Mouse (Mus musculus) CD8-positive naive resting alpha-beta T cell, adult 2 months (primary cell): ENCODE results near the gene Aco1.

Experiments
- DNase-seq, 2 experiments: peaks; one replicate each; pipeline ENCODE4 v3.0.0; 2022; ENCODE audit warnings: low read depth in 2 of 2, low spot score in 2 of 2

Aco1 gene

GRCm38 (mm10) chr4:40156582-40157499 is 14.0 kb downstream of the Aco1 start:
- DNase-seq: no peak

DNA sequence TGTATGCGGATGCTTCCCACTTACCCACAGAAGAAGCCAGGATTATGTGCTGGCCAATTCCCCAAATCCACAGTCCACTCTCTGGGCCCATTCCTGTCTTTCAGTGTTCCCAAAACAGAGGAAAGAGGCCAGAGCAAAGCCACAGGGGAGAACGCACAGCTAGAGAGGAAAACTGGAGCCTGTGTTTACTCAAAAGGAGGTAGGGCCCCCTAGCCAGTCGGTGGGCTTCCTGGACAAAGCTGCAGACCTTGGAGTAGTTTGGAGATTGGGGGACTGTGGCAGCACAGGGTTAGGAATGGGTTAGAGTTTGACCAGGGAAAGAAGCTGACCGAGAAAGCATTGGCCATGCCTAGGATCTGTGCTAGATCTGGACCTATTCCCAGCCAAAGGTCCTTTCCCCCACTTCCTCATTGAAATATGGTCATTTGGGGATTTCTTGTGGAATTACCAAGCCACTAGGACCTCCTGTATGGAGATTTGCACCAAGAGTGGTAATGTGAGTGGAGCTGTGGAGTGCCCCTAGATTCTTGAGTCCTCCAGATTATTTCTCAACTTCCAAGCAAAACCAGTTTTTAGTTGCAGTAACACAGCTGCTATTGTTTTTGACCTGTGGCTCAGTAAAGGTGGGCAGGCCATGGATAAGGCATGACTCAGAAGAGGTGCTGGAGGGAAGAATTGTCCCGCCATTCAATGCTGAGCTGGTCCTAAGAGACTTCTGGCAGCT is 14.8 kb downstream of the Aco1 start:
- DNase-seq: no peak

GRCm38 (mm10) chr4:40158224-40158540 is 15.3 kb downstream of the Aco1 start:
- no peak for DNase-seq

DNA sequence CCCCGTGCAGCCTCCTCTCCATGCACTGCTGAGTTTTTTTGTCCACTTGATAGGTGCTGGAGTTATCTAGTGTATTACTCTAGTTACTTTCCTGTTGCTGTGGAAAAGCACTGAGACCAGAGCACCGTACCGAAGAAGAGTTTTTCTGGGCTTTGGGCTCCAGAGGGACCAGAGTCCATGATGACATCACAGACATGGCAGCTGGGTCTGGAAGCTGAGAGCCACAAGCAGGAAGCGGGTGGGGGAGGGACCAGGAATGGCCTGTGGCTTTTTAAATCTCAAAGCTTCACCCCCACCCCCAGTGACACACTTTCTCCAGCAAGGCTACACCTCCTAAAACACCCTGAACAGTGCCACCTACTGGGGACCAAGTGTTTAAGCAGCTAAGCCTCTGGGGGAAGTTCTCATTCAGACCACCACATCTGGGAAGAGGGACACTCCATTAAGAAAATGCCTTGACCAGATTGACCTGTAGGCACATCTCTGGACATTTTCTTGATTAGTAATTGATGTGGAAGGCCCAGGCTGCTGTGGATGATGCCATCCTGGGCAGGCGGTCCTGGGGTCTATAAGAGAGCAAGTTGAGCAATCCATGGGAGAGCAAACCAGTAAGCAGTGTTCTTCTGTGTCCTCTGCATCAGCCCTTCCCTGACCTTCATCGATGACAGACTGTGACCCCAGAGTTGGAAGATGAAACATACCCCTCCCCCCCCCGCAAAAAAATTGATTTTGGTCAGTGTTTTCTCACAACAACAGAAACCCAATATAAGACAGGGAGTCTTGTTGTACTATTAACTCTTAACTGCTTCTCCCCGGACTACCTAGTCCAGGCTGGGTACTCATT is 17.9 kb downstream of the Aco1 start:
- DNase-seq: no peak

GRCm38 (mm10) chr4:40163646-40164045 is 20.8 kb downstream of the Aco1 start:
- DNase-seq: no peak

DNA sequence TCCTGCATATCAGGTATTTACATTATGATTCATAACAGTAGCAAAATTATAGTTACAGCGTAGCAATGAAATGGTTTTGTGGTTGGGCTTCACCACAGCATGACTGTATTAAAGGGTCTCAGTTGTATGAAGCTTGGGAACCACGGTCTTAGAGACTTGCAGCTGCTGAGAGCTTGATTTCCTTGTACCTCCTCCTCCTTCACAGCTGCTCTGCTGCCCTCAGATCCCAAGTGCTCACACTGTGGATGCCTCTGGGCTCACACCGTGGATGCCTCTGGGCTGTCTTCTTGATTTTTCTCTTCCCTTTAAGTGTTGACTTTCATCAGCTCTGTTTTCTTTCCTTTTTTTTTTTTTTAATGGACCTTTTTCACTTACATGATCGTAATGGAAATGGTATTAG is 28.6 kb downstream of the Aco1 start:
- DNase-seq: no peak

DNA sequence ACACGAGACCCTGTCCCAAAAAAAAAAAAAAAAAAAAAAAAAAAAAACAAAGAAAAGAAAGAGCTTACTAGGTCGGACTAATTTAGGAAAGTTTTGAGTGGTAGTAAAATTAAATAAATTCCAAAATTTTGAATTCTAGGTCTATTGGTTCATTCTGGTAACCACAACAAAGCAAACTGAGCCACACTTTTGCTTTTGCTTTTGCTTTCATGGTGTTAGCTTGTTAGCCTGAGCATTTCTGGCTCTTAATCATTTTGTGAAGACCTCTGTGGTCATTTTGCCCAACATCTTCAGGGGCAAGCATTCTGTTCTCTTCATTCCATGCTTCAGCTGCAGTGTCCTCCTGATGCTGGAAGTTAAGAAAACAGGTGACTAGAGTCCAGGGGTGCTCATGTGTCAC is 29.5 kb downstream of the Aco1 start:
- DNase-seq: no peak

DNA sequence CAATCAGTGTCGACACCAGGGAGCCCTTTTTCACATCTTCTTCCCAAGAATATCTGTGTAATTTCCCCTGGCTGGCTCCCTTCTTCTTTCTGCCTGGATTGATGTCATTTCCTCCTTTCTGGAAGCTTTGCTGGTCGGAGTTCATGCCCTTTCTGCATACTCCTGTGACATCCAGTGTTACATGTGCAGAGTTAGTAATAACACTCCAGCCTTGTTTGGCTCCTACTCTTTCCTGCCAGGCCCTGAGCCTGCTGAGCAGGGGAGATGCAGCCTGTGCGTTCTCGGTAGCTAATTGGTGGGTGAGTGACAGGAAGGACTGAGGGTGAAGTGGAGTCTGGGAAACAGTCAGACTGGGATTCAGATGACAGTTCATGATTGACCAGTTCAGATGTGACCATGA is 31.4 kb downstream of the Aco1 start:
- DNase-seq: no peak

DNA sequence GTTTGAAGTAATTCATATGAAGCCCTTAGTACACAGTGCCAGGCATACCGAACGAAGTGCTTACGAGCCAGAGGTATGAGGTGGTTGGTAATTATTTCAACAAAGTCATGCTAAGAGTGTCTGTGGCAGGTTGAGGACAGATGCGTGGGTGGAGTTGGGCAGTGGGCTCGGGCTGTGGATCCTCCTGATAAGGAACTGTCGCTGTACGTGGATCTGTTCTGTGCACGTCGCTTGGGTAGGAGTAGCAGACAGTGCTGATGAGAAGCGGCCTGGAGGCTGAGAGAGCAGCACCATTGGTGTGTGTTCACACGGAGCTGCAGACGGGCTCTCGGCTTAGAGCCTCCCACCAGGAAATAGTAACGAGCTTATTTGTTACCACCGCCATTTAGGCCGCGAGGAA is 35.7 kb downstream of the Aco1 start:
- no peak for DNase-seq

- no peak for DNase-seq
Measured at GRCm38 (mm10) chr4:40180046-40180445, 37.2 kb downstream of the Aco1 start.

DNA sequence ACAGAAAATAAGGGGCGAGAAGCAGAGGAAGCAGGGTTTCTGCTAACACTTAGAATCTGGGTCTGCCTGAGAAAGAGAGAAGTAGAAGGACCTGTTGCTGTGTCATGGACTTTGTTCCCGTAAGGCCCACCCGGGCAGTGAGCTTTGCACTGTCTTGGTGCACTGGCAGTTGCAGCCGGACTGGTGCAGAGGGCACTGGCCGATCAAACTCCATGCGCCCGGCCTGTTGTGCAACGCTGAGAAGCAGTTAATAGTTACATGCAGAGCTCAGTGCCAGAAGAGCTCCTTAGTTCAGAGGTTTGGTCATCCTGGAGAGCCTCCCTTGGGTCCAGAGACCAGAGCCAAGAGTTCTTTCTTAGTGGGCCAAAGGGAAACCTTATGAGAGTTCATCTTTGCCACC is 38.8 kb downstream of the Aco1 start:
- DNase-seq: no peak

DNA sequence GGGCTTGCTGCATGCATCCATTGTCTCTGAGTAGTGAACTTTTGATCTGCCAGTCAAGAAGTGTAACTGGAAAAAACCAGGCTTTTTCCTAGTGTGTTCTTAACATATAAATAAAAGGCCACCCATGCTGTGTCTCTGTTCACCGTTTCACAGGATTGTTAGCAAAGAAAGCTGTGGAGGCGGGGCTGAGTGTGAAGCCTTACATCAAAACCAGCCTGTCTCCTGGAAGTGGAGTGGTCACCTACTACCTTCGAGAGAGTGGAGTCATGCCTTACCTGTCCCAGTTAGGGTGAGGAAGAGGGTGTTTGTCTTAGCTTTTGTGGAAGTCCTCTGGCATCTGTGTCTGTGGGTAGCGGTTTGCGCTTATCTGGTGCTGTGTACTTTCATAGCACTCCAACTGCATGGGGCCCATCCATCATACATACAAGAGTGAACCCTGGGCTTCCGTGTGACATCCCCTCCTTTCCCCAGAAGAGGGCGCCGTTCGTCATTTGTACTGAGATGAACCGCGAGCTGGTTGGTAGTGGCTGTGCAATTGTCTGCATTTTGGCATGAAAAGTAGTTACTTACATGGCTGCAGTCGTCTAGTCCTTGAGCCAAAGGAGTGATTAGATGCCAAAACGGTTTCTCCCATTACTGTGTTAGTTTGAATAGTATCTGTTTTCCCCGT is 39.9 kb downstream of the Aco1 start:
- DNase-seq: peak; percentile 43 to 64

DNA sequence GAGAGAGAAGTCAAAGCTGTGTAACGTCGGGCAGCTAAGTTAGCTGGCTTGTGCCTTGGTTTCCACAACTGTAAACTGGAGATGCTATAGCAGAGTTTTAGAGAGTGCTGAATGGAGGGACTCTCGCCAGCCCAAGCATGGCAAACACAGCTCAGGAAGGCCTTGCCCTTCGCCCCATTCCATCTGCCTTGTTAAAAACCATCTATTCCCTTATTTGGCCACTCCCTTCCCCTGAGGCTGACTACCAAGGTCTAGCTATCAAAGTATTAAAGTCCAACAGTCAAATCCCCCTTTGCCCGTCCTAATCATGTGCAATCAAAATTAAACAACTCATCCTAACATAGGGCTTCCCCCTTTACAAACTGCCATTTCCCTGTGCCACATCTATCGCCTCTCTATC is 40.9 kb downstream of the Aco1 start:
- DNase-seq: no peak

GRCm38 (mm10) chr4:40184470-40184869 is 41.6 kb downstream of the Aco1 start:
- DNase-seq: no peak

DNA sequence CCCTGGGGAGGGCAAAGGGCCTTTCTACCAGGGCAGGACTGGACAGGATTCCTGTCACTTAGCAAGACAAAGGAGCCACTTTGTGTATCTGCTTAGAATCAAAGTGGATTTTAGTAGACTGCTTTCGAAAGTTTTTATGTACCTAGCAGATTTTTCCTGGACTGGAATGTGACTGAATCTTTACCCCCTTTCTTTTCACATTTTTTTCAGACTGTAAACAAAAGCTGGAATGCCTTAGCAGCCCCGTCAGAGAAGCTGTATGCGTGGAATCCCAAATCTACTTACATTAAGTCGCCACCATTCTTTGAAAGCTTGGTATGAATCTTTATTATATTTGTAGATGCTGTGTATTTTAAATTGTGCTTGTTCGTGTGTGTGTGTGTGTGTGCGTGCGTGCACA is 45.1 kb downstream of the Aco1 start:
- DNase-seq: no peak

- no peak for DNase-seq
Measured at GRCm38 (mm10) chr4:40192246-40192645, 49.4 kb downstream of the Aco1 start.

- DNase-seq: no peak
Measured at GRCm38 (mm10) chr4:40193461-40193860, 50.6 kb downstream of the Aco1 start.

DNA sequence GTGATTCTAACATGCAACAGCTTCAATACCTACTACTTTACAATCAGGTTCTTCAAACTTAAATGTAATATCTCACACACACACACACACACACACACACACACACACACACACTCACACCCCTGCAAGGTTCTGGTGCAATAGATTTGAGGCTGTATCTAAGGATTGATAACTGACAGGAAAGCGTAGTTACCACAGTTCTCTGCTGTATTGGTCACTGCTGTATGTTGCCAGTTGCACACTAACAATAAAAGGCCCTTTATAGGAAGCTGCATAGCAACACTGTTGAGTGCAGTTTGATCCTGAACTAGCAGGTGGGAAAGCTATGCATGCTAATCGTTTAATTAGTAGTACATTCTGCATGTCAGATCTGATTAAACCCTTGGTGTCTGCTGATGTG is 52.5 kb downstream of the Aco1 start:
- no peak for DNase-seq

- DNase-seq: no peak
Measured at GRCm38 (mm10) chr4:40202205-40202604, 59.3 kb downstream of the Aco1 start.

- DNase-seq: no peak
Measured at GRCm38 (mm10) chr4:40204374-40204773, 61.5 kb downstream of the Aco1 start.

GRCm38 (mm10) chr4:40205231-40205903 is 62.5 kb downstream of the Aco1 start:
- DNase-seq: no peak
